Mouse (Mus musculus): ENCODE measurements at regions not wholly inside any gene's neighbourhood (a gene's known extent, or its start where the extent isn't known, plus 50 kb on each side); places are given as distances from the start of the nearest gene placed in this dataset.

DNA sequence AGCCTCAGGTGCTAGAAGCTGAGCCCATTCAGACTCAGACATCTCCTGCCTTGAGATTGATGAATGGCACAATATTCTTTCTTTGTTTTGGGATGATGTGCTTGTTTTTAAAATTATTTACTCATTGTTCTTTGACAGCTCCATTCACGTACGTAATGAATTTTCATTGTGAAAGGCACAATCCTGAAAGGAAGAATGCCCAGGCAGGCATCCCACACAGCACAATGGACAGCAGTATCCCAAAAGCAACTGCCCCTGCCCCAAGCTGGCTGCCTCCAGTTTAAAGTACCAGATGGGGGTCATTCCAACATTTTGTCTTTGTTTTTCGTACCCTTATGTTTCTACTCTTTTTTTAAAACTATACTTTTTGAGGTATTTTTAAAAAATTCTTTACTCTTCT, 210.9 kb upstream of the St8sia2 start:
- H3K4me3 ChIP-seq, result no peak overlapping the region
- no peak overlapping the region for H3K27ac ChIP-seq
- no peak for DNase-seq (ENCODE audit: low spot score in 2 of 2)
- no peak for TF ChIP-seq CTCF (conservative IDR thresholded peaks at IDR 0.05)

DNA sequence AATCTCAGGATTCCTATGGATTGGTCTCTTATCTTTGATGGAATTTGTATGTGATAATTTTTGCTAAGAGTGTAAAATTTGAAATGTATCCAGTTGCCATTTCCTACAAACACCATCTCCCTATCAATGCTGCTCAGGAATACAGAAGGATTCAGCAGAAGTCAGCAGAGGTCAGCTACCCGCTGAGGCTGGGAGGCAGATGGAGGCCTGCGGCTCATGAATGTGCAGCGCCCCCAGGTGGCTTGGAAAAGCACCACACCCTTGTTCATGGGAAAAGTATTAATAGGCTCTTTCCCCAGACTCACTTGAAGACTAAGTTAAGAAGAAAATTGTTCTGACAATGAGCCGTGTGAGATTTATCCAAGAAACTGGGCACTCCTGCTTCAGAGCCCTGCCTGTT, 187.2 kb upstream of the St8sia2 start:
- no peak for DNase-seq (ENCODE audit: low spot score in 2 of 2)
- Histone ChIP-seq H3K4me3 (no peak overlapping the region), H3K27ac (no peak overlapping the region)
- peak; percentile 65 for TF ChIP-seq CTCF (conservative IDR thresholded peaks at IDR 0.05)

DNA sequence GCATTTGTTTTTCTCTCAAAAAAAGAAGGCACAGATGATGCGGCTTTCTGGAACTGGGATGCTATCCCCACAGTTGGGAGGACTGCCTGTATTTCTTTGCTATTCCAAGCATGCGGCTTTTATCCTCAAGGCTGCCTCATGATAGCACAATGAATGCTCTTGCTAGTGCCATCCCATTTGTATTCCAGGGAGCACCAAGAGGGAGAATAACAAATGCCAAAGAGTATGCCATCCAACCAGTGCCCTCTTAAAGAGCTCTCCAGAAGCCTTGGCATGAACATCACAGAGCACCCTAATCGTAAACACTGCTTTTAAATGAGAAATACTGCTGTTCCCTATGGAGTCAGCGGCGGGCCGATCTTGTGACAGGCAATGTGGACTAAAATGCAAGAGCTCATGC, 185.3 kb upstream of the St8sia2 start:
- Histone ChIP-seq H3K27ac (no peak overlapping the region), H3K4me3 (no peak overlapping the region)
- peak; percentile 4 to 12 for DNase-seq (ENCODE audit: low spot score in 2 of 2)
- TF ChIP-seq CTCF (conservative IDR thresholded peaks at IDR 0.05), result no peak

DNA sequence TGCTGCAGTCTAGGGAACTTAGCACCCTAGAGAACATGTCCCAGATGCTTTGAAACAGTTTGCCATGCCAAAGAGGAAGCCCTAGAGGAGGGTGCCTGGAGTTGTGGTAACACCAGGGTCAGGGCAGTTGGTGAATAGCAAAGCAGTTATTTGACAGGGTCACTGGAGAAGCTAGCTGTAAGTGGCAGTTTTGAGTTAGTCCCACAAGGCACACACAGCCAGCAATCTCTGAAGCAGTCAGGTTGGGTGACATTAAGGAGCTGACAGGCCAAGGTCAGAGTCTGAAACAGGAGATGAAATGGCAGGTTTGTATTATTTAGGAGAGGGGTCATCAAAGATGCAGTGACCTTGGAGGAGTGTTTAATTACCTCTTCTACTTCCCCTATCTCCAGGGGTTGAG, 171.2 kb upstream of the St8sia2 start:
- TF ChIP-seq CTCF (conservative IDR thresholded peaks at IDR 0.05), result no peak
- Histone ChIP-seq H3K27ac (no peak overlapping the region), H3K4me3 (no peak overlapping the region)
- no peak for DNase-seq (ENCODE audit: low spot score in 2 of 2)

DNA sequence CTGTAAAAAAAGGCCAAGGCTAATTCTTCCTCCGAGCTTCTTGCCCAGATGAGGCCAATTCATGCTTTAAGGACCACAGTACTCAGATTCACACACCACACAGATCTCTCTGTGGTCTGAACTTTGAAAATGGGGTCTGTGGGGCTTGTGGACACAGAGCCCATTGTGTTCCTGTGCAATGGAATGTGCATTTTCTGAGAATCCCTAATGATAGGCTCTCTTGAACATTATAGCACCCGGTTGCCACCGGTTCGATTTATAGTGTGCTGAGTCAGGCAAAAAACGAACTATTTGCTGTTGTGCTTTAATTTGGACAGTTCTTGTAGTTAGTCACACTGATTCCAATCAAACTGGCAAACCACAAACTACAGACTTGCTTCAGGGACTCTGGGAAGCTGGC, 160.7 kb upstream of the St8sia2 start:
- Histone ChIP-seq H3K4me3 (no peak overlapping the region), H3K27ac (no peak overlapping the region)
- DNase-seq (ENCODE audit: low spot score in 2 of 2), result no peak
- no peak for TF ChIP-seq CTCF (conservative IDR thresholded peaks at IDR 0.05)

DNA sequence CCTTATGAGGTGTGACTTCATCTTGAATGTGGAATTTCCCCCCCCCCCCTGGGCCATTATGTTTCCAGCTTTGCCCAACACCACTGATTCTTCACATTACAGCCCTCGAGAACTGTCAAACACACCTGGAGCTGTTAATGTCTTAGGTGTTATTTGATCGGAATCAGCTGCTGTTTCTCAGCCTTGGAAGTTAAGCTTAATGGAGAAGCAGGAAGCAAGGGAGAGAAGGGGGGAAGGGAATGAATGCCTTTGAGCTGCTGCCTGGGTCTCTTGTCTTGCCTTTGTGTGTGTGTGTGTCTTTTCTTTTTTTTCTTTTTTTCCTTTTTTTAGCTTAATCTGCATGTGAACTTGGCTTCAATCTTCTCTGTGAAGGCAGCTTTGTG, 159.7 kb upstream of the St8sia2 start:
- no peak overlapping the region for H3K27ac ChIP-seq
- no peak for DNase-seq (ENCODE audit: low spot score in 2 of 2)
- H3K4me3 ChIP-seq, result no peak overlapping the region
- TF ChIP-seq CTCF (conservative IDR thresholded peaks at IDR 0.05), result no peak

DNA sequence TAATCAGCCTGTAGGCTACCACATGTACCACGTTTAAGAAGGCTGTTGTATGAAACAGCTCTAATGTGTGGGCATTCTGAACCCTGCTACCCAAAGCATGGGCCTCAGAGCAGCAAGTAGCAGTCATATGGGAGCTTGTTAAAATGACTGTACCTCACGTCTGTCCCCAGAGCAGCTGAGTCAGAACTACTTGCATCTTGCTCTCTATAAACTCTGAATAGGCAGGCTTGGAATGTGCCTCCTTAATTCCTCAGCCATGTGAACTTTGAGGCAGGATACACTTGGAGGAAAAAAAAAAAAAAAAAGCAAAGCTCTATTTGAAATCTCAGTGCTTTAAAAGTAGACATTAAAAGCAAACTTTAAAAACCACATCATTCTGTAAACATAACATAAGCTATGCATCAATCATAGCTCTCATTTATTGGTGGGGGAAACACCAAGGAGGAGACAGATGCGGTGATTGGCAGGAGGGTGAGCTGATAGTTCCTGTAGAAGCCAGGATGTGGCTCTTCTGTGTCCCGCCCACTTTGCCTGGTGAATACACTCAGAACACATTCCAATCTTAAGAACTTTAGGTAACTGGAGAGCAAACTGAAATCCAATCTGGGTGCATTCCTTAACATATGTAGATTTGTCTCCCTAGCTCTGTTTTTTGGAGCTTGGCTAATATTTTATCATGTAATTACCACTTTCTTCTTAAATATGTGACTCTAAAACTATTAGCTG, 159.2 kb upstream of the St8sia2 start:
- no peak overlapping the region for H3K4me3 ChIP-seq

DNA sequence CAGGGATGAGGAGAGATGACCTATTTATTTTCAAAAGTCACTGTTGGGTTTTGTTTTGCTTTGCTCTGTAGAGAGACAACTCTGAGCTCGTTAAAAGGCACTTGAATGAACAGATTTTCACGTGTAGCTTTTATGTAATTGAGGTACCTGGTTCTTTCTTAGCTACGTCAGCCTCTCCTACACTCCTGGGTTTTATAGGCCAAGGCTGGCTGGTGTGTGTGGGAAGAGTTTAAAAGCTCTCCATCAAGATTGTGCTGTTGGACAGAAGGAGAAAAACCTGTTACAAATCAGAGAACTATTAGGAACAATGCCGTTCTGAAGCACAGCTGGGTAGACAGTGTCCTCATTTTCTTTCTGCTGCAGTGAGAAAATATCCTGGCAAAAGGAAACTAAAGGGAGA, 138.1 kb upstream of the St8sia2 start:
- Histone ChIP-seq H3K27ac (no peak overlapping the region), H3K4me3 (no peak overlapping the region)
- TF ChIP-seq CTCF (conservative IDR thresholded peaks at IDR 0.05), result no peak
- DNase-seq (ENCODE audit: low spot score in 2 of 2), result no peak

More for the DNA sequence above, 159.2 kb upstream of the St8sia2 start:
- no peak overlapping the region for H3K27ac ChIP-seq
- no peak for DNase-seq (ENCODE audit: low spot score in 2 of 2)
- TF ChIP-seq CTCF (conservative IDR thresholded peaks at IDR 0.05), result no peak

DNA sequence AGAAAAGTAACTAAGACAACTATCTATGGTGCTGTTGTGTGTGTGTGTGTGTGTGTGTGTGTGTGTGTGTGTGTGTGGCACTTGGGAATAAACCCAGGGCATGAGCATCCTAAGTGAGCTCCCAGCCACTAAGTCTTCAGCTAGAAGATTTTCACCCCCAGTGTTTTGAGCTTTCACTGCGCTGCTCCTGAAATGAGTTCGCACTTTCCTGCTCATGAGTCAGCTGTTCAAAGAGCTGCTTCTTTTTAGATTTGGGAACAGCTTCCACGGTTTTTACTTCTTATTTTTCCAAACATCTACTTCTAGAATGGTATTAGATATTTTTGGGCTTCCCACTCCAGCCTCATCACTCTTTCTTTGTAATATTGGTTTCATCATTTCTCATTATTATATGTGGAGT, 129.7 kb upstream of the St8sia2 start:
- no peak for DNase-seq (ENCODE audit: low spot score in 2 of 2)

DNA sequence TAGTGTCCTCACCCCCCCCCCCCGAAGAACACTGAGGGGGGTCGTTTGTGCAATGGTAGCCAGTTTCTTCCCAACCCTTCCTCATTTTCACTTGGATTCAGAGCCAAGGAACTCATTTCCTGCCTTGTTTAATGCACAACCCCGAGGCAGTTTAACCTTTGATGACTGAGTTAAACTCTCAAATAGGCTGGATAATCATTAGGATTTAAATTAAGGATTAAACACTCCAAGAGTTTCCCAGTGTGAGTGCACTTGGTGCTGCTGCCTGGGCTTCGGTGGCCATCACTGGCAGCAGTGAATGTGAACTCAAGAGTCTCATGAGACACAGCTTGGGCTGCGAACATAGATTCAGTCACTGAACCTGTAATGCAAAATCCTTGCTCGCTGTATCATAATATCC, 124.7 kb upstream of the St8sia2 start:
- DNase-seq (ENCODE audit: low spot score in 2 of 2), result no peak
- TF ChIP-seq CTCF (conservative IDR thresholded peaks at IDR 0.05), result no peak
- no peak overlapping the region for H3K4me3 ChIP-seq
- H3K27ac ChIP-seq, result no peak overlapping the region

More for the DNA sequence above, 129.7 kb upstream of the St8sia2 start:
- no peak for TF ChIP-seq CTCF (conservative IDR thresholded peaks at IDR 0.05)
- no peak overlapping the region for H3K27ac ChIP-seq
- H3K4me3 ChIP-seq, result no peak overlapping the region

DNA sequence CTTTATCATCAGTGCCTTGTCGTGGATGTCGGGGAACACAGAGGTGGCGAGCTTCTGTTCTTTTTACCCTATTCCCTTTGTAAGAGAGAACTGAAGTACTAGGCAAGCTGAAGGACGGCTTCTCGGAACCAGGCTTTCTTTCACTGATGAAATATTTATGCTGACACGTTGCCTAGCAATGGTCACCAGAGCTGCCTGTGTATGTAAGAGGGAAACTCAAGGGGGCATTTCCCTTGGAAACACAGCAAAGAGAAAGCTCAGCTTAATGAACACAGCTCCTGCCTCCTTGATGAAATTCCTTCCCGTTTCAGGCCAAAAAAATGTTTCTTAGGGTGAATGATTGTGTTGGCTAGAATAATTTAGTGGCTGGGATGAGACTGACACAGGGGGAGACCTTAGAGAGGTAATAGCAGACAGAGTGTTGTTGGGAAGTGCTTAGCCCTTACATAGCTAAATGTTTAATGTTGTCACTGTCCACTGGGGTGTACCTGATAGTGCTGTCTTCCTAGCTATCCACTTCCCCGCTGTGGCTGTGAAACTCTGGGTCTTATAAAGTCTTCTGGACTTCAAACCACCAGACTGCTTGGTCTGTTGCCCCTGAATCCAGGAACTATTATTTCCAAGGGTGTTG, 116.8 kb upstream of the St8sia2 start:
- no peak for DNase-seq (ENCODE audit: low spot score in 2 of 2)
- no peak overlapping the region for H3K4me3 ChIP-seq
- no peak for TF ChIP-seq CTCF (conservative IDR thresholded peaks at IDR 0.05)
- no peak overlapping the region for H3K27ac ChIP-seq

DNA sequence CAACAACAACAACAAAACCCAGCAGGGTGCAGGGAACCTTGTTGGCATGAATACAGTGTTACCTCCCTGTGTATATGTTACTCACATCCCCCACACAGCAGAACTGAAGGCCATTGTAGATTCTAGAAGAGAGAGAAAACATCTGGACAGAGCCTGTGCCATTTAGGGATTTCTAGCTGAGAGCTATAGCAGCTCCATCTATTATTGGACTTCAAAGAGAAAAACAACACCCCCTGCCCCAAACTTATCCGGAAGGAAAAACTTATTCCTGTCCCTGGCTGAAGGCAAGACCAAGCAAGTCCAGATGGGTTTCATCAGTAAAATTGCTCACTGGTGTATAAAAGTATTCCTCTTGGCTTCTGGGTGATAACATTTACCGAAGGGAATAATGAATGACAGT, 98.6 kb upstream of the St8sia2 start:
- Histone ChIP-seq H3K27ac (no peak overlapping the region), H3K4me3 (no peak overlapping the region)
- no peak for TF ChIP-seq CTCF (conservative IDR thresholded peaks at IDR 0.05)
- DNase-seq (ENCODE audit: low spot score in 2 of 2), result no peak

DNA sequence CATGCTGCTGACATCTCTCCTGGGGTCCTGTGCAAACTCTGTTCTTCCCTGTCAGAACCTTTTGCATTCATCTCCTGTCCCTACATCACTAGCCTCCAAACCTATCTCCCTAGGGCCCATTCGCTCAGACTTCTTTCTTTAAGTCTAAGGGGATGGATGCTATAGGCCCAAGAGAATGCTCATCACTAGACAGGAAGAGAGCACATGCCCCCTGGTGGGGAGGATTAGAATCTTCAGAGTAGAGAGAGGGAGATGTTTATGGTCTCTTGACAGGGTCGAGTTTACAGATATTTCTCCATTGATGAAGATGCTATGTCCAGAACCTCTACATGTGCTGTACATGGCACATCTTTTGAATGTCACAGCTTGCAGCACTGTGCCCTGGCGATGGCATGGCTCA, 94.9 kb upstream of the St8sia2 start:
- peak; percentile 79 for TF ChIP-seq CTCF (conservative IDR thresholded peaks at IDR 0.05)
- DNase-seq (ENCODE audit: low spot score in 2 of 2), result peak in 1 of 2 experiments; percentile 38
- no peak overlapping the region for H3K4me3 ChIP-seq
- no peak overlapping the region for H3K27ac ChIP-seq
